Mouse (Mus musculus): ENCODE measurements at regions not wholly inside any gene's neighbourhood (a gene's known extent, or its start where the extent isn't known, plus 50 kb on each side); places are given as distances from the start of the nearest gene placed in this dataset.

- no peak for DNase-seq
Observed at GRCm38 (mm10) chr4:137160526-137160925, 111.9 kb upstream of the Zbtb40 start.

DNA sequence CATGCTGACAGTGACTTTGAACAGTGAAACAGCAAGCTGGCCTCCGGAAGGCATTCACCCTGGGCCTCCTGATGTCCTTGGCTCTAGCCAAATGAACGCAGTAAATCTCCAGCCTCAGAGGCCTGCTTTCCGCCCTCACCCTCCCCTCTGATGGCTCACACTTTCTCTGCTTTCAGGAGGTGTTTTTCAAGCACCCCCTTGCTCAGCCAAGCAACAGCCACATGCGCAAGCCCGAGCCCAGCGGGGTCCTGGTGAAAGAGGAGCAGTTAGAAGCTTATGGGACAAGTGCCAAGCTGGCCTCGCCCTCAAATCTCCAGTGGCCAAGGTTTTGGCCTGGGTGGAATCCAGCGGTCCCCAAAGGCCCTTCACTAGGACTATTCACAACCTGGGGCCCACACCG lies 109.6 kb upstream of the Zbtb40 start:
- DNase-seq, result no peak

GRCm38 (mm10) chr4:137156441-137157105 lies 108.0 kb upstream of the Zbtb40 start:
- DNase-seq, result no peak

- DNase-seq, result no peak
Observed at GRCm38 (mm10) chr4:137148756-137149155, 100.2 kb upstream of the Zbtb40 start.

GRCm38 (mm10) chr4:137147795-137148194 lies 99.2 kb upstream of the Zbtb40 start:
- DNase-seq, result no peak

DNA sequence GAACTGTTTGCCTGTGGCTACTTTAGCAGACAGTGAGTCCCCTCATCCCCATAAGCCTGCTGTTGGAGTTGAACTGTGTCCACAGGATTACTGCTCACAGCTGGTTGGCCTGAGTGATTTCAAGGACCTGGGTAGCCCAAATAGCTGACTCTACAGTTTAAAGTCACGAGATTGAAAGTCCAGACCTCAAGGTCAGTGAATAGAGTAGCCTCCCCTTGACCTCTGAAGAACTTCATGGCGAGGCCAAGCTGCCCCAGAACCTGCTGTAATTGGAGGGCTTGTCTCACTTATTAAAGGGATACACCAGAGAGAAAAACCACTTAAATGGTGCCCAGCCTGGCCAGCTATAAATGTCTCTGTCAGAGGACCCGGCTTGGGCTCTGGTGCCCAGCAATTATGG lies 97.7 kb upstream of the Zbtb40 start:
- DNase-seq, result no peak

DNA sequence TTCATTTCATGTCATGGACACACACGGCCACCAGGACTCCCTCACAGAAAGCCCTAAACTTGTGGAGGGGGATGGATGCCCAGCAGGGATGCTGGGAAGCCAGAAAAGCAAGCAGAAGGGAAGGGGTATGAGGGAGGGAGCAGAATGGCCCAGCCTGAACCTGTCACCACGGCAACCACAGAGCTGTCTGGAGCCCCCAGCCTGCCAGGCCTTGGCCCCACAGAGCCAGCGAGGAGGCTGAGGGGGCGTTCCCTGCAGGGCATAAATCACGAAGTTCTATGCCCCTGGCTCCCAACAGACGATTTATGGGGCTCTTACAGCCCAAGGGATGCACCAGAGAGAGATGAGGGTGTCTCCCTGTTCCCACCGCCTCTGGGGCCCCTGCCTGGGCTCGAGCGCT lies 93.7 kb upstream of the Zbtb40 start:
- DNase-seq, result no peak

DNA sequence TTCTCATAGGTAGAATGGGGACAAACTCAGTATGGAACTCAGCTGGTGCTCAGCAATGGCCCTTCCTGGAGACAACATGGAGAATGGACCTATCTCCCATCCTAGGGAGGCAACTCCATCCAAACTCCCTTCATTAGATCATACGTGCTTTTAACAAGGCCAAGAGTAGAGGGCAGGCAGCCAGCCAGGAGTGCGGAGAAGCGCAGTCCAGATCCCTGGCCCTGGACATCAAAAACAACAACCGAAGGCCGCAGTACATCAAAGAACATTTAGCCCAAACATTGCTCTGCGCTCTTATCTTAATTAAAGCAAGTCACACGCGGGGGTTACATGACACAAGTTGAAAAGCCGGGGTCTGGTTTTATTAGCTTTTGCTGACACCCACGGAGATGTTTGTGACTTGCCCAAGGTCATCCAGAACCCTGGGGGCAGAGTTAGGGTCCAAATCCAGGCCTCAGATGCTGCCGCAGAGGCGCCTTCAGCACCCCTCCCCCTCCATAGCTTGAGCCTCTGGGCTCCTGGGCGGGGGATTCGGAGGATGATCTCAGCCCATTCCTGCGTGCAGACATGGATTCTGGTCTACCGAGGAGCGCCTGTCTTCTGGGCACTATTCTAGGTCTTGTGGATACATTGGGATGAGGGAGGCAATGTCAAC lies 90.6 kb upstream of the Zbtb40 start:
- no peak for DNase-seq

- no peak for DNase-seq
Observed at GRCm38 (mm10) chr4:137138127-137138526, 89.5 kb upstream of the Zbtb40 start.

DNA sequence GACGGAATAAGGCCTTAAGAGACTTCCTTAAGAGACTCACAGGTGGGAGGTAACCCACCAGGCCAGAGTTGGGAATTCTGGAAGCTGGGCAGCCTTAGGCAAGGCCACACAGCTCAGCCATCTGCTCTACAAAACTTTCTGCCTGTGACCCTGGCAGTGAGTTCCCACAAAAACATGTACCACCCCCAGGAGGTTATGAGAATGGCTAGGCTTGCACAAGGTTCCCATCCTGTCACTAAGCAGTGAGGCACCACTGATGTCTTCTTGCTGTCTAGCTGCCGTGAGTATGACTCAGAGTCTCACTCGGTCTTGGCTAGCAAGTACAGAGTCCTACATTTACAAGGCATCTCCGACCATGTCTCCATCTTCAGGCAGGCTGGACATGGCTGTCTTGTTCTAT lies 87.7 kb upstream of the Zbtb40 start:
- DNase-seq, result no peak

GRCm38 (mm10) chr4:137135792-137136191 lies 87.2 kb upstream of the Zbtb40 start:
- peak; percentile 55 for DNase-seq

GRCm38 (mm10) chr4:137134553-137134952 lies 86.0 kb upstream of the Zbtb40 start:
- no peak for DNase-seq

- DNase-seq, result no peak
Observed at GRCm38 (mm10) chr4:137133789-137134188, 85.2 kb upstream of the Zbtb40 start.

- DNase-seq, result no peak
Observed at GRCm38 (mm10) chr4:137130619-137131212, 82.1 kb upstream of the Zbtb40 start.

DNA sequence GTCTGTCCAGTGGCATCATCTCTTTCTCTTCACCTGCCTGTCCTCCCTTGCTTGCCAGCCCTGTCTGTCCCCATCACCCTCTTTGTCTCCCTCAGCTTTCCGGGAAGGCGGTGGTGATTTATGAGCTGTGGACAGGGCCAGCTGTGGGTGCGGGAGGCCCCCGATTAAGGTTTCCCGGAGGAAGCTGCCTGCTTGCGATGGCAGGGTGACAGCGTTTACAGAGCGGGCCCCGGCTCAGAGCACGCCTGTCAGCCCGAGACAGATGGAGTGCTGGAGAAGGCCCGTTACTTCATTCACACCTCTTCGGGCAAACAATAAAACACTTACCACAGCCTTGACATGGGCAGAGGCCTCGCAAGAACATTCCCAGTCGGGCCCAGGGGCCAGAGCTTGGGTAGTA lies 79.6 kb upstream of the Zbtb40 start:
- DNase-seq, result no peak

- no peak for DNase-seq
Observed at GRCm38 (mm10) chr4:137121684-137122083, 73.1 kb upstream of the Zbtb40 start.

- no peak for DNase-seq
Observed at GRCm38 (mm10) chr4:137120597-137120996, 72.0 kb upstream of the Zbtb40 start.

DNA sequence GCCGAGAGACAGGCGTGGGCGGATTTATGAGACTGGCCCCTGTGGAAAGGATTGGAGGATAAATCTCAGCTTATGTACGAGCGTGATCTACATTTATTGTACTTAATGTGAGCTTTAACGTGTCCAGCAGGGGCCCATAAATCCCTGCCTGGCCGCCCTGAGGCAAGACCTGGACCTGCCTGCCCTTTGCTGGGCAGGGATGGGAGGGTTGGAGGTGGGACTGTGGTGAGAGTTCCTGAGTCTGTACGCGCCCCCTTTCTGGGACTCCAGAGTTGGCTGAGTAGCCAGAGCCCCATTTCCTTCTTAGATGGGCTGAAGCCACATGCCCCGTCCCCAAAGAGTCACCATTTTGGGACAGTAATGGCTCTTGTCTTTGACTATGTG lies 69.7 kb upstream of the Zbtb40 start:
- DNase-seq, result no peak

DNA sequence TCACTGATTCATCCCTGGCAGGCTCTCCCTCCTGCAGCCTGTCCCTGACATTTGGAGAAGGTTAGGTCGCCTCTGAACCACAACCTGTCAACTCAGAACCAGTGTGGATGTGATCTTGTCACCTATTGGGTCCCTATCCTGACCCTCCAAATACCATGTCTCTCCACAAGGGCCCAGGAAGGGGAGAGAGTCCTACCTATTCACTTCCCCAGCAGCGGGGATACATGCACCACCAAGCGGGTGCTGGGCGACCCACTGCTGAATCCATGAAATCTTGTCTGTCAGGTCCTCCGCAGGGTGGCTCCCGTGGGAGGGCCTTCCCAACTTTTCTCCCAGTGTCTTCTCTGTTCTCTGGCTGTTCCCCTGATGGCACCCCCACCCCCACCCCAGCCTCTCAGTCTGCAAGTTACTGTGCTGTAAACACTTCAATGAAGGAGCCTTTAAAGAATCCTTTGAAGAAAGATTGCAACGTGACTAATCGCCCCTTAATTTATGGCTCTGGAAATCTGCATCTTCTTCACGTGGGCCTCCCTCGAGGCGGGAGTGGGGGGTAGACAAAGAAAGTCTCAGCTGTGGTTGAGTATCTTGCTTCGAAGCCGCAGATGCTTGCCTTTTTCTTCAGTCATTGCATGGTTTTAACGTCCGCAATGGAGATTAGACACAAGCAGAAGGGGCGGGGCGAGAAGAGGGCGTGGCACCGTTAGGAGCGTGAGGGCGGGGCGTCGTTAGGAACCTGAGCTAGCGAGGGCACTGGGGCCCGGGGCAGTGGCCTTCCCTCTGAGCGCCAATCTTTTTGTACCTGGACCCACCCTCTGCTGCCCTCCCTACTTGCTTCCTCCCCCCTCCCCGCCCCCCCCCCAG lies 69.1 kb upstream of the Zbtb40 start:
- peak; percentile 43 for DNase-seq

GRCm38 (mm10) chr4:137115062-137115461 lies 66.5 kb upstream of the Zbtb40 start:
- no peak for DNase-seq

DNA sequence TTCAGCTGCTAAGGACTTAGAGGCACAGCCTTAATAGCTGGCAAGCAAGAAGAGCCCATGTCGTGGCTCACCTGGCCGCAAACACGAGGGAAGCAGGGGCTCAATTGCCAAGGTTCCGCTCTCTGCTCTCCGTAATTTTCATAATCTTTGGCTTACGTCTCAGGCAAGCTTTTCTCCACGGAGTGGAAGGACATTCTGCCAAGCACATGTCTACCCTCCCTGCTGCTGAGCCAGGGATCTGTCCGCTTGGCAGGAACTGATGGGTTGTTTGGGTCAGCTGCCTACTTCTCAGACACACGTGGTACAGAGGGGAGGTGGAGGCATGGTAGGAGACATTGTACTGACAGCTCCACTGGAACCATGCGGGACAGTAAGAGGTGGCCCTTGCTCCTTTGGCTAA lies 61.7 kb upstream of the Zbtb40 start:
- DNase-seq, result no peak

- DNase-seq, result no peak
Observed at GRCm38 (mm10) chr4:137104447-137105044, 55.9 kb upstream of the Zbtb40 start.

DNA sequence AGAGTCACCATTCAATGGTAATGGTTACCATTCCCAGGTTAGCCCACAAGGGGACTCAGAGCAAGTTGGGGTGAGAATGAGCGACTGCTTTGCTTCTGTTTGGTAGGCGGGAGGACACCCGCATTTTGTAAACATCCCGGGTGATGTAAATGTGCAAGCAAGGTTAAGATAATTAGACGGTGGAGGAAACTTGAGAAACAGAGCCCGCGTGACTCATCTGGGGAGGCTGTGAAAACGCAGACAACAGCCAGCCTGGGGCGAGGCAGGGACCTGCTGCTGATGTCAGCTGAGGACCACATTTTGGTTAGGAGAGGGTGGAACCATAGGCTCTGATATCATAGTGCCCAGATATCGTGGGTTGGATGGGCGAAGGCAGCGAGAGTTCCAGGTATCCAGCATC lies 52.6 kb upstream of the Zbtb40 start:
- no peak for DNase-seq

All from gastrocnemius, postnatal 10 days (tissue).